ENCODE assay signal across 8 mouse cellular contexts in the genomic region with DNA sequence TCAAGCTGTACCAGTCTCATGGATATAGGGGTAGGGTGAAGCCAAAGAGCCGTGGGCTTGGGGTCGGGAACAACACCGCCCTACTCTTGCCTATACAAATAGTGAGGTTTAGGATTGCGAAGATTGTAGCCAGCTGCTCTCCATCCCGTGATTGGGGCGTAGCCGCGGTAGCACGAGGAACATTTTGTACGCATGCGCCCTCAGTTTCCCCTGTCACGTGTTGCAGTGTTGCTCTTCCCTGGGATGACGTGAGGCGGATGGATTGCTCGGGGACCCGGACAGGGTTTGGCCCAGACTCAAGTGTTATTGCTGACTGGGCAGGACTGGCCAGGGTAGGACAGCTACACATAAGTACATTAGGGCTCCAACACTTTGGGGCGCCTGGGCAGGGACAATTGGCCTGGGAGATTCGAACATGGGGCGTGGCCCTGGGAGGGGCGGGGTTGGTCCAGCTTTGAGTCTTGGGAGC. TPM values are rescaled to one million over a fixed set of nuclear protein-coding genes. Genes with fewer than 3 reads are reported as not detected.
DNase-seq lines count a peak whose midpoint lies in the region; ATAC-seq lines count a peak whose summit lies in the region.

No protein-coding gene starts in this region.

- peaks cover 10% of the 10 kb centered on the region for H3K4me1 ChIP-seq in intestine, embryonic 14.5 days (replicated peaks; ENCODE audit: control insufficient read depth, insufficient read depth, low read length)

- H3K4me2 ChIP-seq in intestine, embryonic 14.5 days (ENCODE audit: low read length) = peak overlapping the region; percentile 94

- intact Hi-C loops in left cerebral cortex, postnatal 14 days (cut with DNase I) = no loop called here

- no peaks in the 10 kb centered on the region for H3K27me3 ChIP-seq in intestine, embryonic 14.5 days (replicated peaks; ENCODE audit: control insufficient read depth, insufficient read depth, low read length)

- no peaks in the 10 kb centered on the region for H3K36me3 ChIP-seq in intestine, embryonic 14.5 days (ENCODE audit: control insufficient read depth, insufficient read depth, low read length)

- peak overlapping the region; percentile 62 for H3K4me3 ChIP-seq in intestine, embryonic 14.5 days (ENCODE audit: low read depth, low read length)

- under 1% methylated on average over 20 of the region's 20 CpGs for WGBS in intestine, embryonic 14.5 days

- ATAC-seq in intestine, embryonic 14.5 days (replicated peaks; ENCODE audit: low FRiP score, low TSS enrichment, low read depth) = peak; percentile 89

- peak overlapping the region; percentile 99 for H3K27ac ChIP-seq in intestine, embryonic 14.5 days (ENCODE audit: low read depth)

- DNase-seq in adrenal gland, adult 18-20 months (ENCODE audit: low spot score in 2 of 2) = peak; percentile 71 to 72
- peak; percentile 92 for DNase-seq in embryo, embryonic 11 days
- peak; percentile 87 for DNase-seq in gastrocnemius, postnatal 25 days
- DNase-seq in intestine, embryonic 14.5 days (ENCODE audit: low spot score) = peak; percentile 93
- peak; percentile 88 to 92 for DNase-seq in left cerebral cortex, postnatal 14 days (ENCODE audit: low spot score in 2 of 2)
- DNase-seq in mesoderm, embryonic 11.5 days (ENCODE audit: low read depth, low spot score) = peak; percentile 93
- peak; percentile 81 to 87 for DNase-seq in right cerebral cortex, postnatal 36 days (ENCODE audit: low spot score in 2 of 2)
- peak; percentile 89 for DNase-seq in yolk sac, embryonic 10.5 days (ENCODE audit: low spot score)

- peak overlapping the region; percentile 49 for H3K9ac ChIP-seq in intestine, embryonic 14.5 days (ENCODE audit: low read length)

- H3K9me3 ChIP-seq in intestine, embryonic 14.5 days (ENCODE audit: control insufficient read depth, low read length) = no peaks in the 10 kb centered on the region

RNA-seq across cellular contexts. Expression of a gene that starts 0.5 kb away (rescaled TPM):
- 1 to 10 TPM; 4.9 to 6.7 TPM for total RNA-seq in adrenal gland, adult 18-20 months (2021)
- 1 to 10 TPM; 1.8 to 3.8 TPM for total RNA-seq in gastrocnemius, postnatal 25 days (2021)
- polyA plus RNA-seq in intestine, embryonic 14.5 days (2014; fragmentation: Nextera tagmentation; extraction: Ambion mirVana) = 8.5 and 10.5 TPM in 2 replicates
- total RNA-seq in left cerebral cortex, postnatal 14 days (2021) = 1 to 10 TPM; 1.2 to 2.0 TPM

RNA-seq across cellular contexts. Expression of a gene that starts 0.8 kb away (rescaled TPM):
- under 1 TPM; 0.38 to 0.46 TPM for total RNA-seq in adrenal gland, adult 18-20 months (2021)
- under 1 TPM in 1 of 2 experiments, not detected in 1; 0.20 TPM for total RNA-seq in gastrocnemius, postnatal 25 days (2021)
- polyA plus RNA-seq in intestine, embryonic 14.5 days (2014; fragmentation: Nextera tagmentation; extraction: Ambion mirVana) = 0.24 and 0.26 TPM in 2 replicates
- total RNA-seq in left cerebral cortex, postnatal 14 days (2021) = under 1 TPM in 1 of 2 experiments, not detected in 1; 0.26 TPM

RNA-seq across cellular contexts. Expression of a gene that starts 10.8 kb away (rescaled TPM):
- total RNA-seq in adrenal gland, adult 18-20 months (2021) = 10 to 100 TPM; 22.6 to 24.3 TPM
- 10 to 100 TPM in 1 of 2 experiments, 1 to 10 TPM in 1; 4.2 to 10.6 TPM for total RNA-seq in gastrocnemius, postnatal 25 days (2021)
- 41.4 and 46.1 TPM in 2 replicates for polyA plus RNA-seq in intestine, embryonic 14.5 days (2014; fragmentation: Nextera tagmentation; extraction: Ambion mirVana)
- 100 to 1,000 TPM; 499 to 503 TPM for total RNA-seq in left cerebral cortex, postnatal 14 days (2021)

RNA-seq across cellular contexts. Expression of a gene that starts 27.8 kb away (rescaled TPM):
- 10 to 100 TPM; 56.3 to 74.8 TPM for total RNA-seq in adrenal gland, adult 18-20 months (2021)
- 10 to 100 TPM; 18.6 to 18.8 TPM for total RNA-seq in gastrocnemius, postnatal 25 days (2021)
- 70.7 and 79.3 TPM in 2 replicates for polyA plus RNA-seq in intestine, embryonic 14.5 days (2014; fragmentation: Nextera tagmentation; extraction: Ambion mirVana)
- total RNA-seq in left cerebral cortex, postnatal 14 days (2021) = 10 to 100 TPM; 53.4 to 55.3 TPM

RNA-seq across cellular contexts. Expression of a gene that starts 33.9 kb away (rescaled TPM):
- total RNA-seq in adrenal gland, adult 18-20 months (2021) = 10 to 100 TPM; 21.8 to 31.5 TPM
- 1 to 10 TPM; 1.2 to 1.4 TPM for total RNA-seq in gastrocnemius, postnatal 25 days (2021)
- 52.2 and 60.5 TPM in 2 replicates for polyA plus RNA-seq in intestine, embryonic 14.5 days (2014; fragmentation: Nextera tagmentation; extraction: Ambion mirVana)
- 1 to 10 TPM; 6.9 to 8.2 TPM for total RNA-seq in left cerebral cortex, postnatal 14 days (2021)

Comparison
In these comparisons a context has a peak if more than half of its experiments do, and no peak if none do; other contexts are left out.
1. Peak in every context shown above with its lines: DNase-seq, ATAC-seq, H3K4me3 ChIP-seq and H3K27ac ChIP-seq.
2. RNA of a gene that starts 10.8 kb away (total RNA-seq): 499 to 503 TPM in left cerebral cortex, postnatal 14 days; 22.6 to 24.3 TPM in adrenal gland, adult 18-20 months and 4.2 to 10.6 TPM in gastrocnemius, postnatal 25 days; every median in the first group is over 10 times any median in the second.